Mouse (Mus musculus) embryonic fibroblast, embryonic 13.5 days (primary cell): ENCODE measurements around the gene Cldn1.

ENCODE experiments used
- CTCF ChIP-seq: IDR thresholded peaks from 2 replicates; pipeline ENCODE4 v1.5.1; 2011; ENCODE audit warnings: mild to moderate bottlenecking, control low read depth, low read length, moderate library complexity, borderline replicate concordance; ENCODE audit not compliant: insufficient read depth
- POLR2A ChIP-seq: IDR thresholded peaks from 2 replicates; pipeline ENCODE4 v1.6.1; 2011; ENCODE audit warnings: low read depth, mild to moderate bottlenecking, control low read depth, low read length, moderate library complexity

DNA sequence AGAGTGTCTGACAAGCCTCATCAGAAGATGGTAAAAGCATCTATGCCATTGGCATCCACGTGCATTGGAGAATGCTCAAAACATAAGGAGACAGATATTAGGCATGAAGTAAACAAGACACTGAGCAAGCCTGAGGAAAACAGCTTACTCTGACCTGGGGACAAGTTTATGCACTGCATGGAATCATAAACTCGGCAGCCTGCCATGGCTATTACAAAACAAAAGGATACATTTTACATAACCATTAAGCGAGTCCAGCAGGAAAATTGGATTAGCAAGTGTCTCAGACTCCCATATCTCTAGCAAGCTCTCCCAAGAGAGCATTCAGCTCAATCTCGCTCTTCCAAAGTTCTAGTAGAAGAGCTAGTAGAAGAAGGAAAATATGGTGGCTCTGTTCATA is 19.3 kb upstream of the Cldn1 start:
- TF ChIP-seq CTCF = no peak
- TF ChIP-seq POLR2A = no peak
